Mouse (Mus musculus): Measurements from ENCODE around the gene Pim3. TPM values are rescaled to one million over a fixed set of nuclear protein-coding genes. Genes with fewer than 3 reads are reported as not detected.
"Not testable (repeated sequence)": the region's sequence is repeated elsewhere in the genome, so short reads cannot be mapped to it uniquely, and the experiment has no call there.

Pim3 gene
- total RNA-seq (2021), result 70.9 and 76.5 TPM in 2 replicates
- long read RNA-seq, experiment 1, transcript Pim3-201 (6 exons, 2,427 nt), result major isoform, 202 of 227 reads
- long read RNA-seq, experiment 1, partial matches to known transcripts, result 13 of 227 reads
- long read RNA-seq, experiment 1, other reads (novel, unspliced or antisense), result 12 of 227 reads
- long read RNA-seq, experiment 2, transcript Pim3-201 (6 exons, 2,427 nt), result major isoform, 159 of 179 reads
- long read RNA-seq, experiment 2, partial matches to known transcripts, result 18 of 179 reads
- long read RNA-seq, experiment 2, other reads (novel, unspliced or antisense), result 2 of 179 reads

DNA sequence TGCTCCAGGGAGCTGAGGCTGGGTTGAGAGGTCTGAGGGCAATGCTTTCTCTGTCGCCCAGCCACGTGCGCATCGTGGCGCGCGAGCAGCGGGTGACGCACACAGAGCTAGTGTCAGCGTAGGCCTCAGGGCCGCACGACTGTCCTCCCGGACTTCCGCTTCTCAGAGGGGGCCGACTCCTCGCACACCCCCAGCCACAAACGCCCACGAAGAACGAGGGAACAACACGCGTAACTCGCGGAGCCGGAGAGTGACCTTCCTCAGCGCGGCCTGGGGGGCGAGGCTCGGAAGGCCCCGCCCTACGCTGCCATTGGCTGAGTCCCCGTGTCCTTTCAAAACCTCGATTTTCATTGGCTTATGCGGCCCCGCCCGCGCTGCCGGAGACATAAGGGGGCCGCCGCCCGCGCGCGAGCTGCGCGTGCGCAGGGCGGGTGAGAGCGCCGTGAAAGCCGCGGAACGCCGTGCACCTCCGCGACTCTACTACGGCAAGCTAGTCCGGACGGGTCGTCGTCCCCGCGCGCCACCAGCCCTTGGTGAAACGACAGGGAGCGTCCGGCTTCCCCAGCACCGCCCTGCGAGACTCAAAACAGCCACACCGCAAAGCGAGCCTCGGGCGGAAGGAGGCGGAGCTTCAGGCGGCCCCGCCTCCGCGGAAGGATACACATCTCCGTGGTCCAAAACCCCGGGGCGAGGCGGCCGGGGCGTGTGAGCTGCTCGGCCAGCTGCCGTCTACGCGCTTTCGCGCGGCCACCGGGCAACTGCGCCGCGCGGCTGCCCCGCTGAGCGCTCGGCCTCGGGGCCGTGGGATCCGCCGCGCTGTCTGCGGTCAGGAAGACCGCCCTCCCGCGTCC lies at the start of gene Pim3:
Gene Pim3, plus strand, starts transcription at position 415 of the 851 bp plus-strand sequence.
- DNase-seq, result peak; percentile 98

DNA sequence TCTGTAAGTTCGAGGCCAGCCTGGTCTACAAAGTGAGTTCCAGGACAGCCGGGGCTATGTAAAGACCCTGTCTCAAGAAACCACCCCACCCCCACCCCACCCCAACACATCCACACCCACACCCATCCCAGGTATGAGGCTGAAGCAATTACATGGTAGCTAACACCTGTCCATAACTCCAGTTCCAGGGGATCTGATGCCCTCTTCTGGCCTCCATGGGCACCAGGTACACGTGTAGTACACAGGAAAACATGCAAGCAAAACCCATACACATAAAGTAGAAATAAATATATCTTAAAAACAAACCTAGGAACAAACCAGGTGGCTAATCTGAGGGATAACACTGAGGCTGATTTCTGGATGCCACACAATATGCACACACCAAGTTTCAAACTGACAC lies 48.7 kb upstream of the Pim3 start:
- DNase-seq, result no peak

DNA sequence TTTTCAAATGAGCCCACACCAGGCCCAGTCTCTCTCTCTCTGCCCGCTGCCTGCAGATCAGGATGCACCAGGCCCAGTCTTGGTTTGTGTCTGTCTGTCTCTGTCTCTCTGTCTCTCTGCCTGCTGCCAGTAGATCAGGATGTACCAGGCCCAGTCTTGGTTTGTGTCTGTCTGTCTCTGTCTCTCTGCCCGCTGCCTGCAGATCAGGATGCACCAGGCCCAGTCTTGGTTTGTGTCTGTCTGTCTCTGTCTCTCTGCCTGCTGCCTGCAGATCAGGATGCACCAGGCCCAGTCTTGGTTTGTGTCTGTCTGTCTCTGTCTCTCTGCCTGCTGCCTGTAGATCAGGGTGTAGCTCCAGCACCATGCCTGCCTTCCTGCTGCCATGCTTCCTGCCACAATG lies 48.1 kb upstream of the Pim3 start:
- not testable (repeated sequence) for DNase-seq

DNA sequence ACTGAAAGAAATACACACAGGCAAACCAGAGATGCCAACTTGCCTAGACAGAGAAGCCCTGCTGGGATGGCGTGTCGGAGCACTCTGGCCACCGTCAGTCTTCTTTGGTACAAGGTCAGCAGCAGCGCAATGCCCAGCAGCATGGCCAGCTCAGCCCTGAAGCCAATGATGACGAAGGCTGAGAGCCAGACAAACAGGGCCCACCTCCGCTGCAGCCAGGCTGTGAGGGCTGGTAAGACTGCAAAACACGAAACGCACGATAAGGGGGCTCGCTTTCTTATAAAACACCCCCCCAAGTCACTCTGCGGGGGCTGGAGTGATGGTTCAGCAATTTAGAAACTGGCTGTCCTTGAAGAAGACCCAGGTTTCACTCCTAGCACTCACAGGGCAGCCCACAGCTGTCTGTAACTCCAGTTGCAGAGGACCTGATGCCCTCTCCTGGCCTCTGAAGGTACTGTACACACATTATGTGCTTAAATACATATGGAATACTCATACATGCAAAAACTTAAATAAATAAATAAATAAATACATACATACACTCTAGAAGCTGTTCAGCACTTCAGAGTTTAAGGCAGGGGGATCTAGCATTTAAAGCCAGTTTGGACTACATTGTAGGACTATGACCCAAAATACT lies 47.5 kb upstream of the Pim3 start:
- peak; percentile 52 for DNase-seq

DNA sequence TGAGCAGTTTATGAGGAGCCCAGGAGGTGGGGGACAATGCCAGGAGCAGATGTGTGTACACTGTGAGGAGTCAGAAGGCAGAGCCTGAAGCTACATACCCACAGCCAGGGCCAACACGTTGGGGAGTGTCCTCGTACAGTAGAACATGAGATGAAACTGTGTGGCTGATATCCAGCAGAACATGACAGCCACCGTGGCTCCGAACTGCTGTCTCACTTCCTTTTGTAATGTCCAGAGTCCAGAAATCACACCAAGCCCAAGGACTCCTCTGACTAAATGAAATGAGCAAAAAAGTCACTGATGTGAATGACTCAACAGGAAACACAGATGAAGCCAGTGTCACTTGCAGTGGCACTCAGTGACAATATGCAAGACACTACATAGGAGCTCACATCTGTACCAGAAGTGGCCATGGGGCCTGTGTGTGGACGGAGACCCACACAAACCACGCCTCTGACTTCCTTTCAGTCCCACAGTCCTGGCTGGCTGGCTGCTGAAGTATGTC lies 46.7 kb upstream of the Pim3 start:
- peak; percentile 32 for DNase-seq

DNA sequence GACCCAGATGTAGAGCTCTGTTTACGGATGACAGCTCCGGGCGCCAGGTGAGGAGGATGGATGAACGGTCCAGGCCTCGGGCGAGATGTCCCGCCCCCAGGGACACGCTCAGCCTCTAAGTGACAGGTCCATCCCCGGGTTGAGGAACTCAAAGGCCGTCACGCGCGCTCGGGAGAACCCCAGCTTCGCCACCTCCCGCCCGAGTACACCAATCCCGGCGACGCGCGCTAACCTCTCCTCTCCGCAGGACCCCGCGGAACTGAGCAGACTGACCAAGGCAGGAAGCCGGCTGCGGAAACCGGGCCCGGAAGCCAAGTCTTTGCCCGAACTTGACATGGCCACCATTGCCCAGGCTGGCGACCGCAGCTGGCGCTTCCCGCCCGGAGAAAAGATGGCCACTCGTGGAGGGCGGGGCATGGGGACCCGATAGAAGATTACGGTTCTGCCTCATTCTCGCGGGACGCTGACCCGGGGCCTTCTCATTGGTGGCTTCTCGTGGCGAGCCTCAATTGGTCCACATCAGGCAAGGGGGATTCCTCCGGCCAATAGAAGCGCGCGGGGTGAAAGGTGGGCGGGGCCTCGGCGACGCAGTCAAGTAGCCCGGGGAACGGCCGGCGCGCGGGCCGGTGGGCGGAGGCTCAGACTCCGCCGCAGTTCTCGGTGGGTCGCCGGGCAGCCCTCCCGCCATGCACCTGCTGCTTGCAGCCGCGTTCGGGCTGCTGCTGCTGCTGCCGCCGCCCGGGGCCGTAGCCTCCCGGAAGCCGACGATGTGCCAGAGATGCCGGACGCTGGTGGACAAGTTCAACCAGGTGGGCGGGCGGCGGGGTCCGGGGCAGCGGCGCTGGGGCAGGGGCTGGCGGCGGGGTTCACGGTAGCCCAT lies 42.7 kb upstream of the Pim3 start, which contains the start of the genes Alg12 and Creld2:
Gene Alg12, minus strand, starts transcription at position 293 of the 880 bp plus-strand sequence.
Gene Creld2, plus strand, starts transcription at position 621 of the 880 bp plus-strand sequence.
- peak; percentile 100 for DNase-seq

DNA sequence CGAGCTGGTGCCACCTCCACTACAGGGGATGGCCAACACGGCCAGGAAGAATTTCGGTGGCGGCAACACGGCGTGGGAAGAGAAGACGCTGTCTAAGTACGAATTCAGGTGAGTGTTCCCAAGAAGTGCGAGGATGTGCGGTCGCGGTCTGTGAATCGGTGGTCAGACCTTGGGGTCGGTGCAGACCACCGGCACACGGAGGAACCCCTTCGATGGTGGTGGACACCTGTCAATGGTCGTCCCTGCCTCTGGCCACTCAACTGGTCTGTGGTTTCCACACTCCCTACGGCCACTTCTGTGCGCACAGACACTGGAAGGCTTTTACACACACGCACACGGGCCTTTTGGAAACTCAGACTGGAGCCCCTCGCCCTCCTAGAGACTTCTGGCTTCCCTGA lies 42.1 kb upstream of the Pim3 start:
- DNase-seq, result no peak

DNA sequence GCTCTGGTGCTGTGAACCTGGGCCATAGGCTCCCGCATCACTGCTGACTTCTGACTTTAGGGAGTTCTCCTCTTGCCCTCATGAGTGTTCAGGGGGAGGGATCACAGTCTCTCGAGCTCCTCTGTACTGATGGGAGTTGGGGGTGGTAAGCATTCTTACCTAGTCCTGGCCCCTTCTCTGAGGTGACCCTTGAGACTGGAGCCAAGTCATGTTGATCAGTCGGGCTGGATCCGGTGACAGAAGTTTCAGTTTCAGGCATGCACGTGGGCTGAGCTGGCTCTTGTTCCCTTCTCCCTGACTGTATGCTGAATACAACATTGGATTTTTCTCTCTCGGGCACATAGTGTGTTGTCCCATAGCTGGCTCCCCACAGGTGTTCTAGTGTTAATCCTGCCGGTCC lies 40.6 kb upstream of the Pim3 start:
- DNase-seq, result no peak

DNA sequence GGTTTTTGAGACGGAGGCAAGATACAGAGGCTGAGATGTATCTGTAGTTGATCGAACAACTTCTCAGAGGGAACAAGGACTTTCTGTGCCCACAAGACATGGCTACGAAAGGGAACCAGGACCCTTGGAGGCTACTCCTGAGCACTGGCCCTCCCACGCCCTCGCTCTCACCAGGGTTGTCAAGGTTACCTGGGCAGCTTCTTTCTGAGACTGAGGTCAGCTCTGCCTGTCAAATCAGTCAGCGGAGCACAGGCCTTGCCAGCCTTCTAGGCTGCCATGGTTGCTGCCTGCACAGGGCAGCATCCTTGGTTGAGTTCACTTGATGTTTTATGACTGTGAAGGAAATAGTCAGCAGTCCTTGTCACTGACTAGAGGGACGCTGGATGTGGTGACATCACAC lies 39.5 kb upstream of the Pim3 start:
- no peak for DNase-seq

DNA sequence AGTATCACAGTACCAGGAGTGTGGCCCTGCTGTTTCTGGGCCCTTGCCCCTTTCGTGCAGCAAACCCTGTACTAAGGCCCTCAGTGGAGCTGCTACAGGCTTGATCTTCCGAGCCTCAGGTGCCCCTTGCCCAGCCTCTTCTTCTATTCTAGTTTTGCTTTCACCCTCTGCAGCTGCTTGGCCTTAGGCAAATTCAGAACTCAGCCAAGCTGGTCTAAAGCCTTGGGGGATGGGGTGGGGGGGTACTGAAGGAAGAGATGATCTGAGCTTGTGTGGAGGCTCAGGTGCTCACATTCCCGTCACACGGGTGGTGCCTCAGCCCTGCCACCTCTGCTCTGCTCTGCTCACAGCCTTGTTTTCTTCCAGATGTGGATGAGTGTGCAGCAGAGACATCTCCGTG lies 38.6 kb upstream of the Pim3 start:
- DNase-seq, result no peak

DNA sequence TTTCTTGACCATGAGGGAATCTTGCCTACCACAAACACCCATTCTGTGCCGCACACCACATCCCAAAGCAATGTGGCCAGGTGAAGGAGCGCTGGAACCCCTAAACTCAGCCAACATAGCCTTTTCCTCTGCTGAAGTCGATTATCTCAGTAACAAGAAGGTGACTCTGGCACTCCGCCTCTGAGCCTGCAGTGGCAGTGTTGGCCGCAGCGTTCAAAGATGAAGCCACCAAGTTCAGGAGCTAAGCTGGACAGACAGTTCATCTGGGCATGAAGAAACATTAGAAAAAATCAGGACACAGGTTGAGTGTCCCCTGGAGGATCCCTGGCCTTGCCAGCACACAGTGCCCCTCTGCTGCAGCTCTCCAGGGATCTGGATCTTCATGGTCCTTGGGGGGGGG lies 34.5 kb upstream of the Pim3 start:
- no peak for DNase-seq

DNA sequence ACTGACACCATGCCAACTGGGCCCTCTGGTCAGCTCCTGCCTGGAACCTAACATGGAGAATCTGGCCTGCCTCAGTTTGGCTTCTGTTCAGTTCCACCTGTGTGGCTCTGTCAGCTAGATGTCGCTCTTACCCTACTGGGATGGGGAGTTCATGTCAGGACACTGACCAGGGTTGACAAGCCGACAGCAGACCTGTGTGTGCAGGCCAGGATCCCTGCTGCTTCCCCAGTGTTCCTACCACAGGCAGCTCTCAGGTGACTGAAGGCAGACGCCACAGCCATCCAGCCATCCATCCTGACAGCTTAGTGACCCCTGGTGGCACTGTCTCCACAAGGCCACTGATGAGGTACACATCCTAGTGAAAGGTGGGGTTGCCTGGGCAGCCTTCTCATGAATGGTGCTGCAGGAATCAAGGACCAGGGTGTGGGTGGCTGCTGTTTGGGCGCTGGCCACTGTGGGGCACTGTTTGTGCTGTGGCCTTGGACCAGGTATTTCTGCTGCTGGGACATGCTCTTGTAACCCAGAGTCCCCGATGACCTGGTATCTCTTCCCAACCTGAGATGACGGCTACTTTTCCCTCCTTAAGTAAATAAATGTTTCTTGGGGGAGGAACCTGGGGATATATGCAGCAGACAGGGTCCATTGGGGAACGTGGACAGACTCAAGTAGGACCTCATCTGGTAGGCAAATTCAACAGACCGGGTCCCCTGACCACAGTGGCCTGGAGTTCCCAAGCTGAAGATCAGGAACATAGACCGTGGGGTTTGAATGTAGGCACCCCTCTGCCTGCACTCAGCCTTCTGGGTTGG lies 33.8 kb upstream of the Pim3 start:
- peak; percentile 77 for DNase-seq

DNA sequence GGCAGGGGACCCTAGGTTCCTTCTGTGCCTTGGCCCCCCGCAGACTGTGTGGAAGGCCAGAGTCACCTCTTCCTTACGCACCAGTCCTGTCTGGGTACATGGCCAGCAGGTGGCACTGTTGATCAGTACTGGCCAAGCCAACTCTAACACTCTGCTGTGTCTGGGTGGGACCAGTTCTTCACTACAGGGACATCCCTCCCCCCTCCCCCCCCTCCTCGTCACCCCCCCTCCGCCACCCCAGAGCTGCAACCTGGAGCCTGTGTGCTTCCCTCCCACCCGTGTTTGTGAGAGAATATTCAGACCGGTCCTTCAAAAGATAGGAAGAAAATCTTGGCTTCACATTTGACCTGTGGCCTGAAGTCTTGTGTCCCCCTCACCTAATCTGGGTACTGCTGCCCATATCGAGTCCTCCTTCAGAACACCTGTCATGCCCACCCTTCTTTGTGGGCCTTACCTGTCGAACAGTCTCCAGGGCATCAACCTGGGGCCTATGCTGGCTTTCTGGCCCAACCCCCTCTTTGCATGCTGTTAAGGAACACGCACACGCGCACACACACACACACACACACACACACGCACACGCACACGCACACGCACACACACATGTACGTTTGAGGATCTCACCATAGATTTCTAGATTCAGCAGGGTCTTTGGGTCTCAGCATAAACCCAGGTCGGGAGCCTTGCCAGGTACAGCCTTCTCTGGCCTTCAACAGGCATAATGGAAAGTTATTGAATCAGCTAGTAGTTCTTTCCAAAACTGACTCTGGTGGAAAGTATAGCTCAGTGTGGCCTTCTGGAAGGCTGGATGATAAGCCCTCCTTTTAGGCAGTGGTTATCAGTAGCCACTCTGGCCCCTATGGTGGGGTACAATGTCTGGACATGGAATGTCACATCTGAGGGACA lies 32.9 kb upstream of the Pim3 start:
- peak; percentile 93 for DNase-seq

DNA sequence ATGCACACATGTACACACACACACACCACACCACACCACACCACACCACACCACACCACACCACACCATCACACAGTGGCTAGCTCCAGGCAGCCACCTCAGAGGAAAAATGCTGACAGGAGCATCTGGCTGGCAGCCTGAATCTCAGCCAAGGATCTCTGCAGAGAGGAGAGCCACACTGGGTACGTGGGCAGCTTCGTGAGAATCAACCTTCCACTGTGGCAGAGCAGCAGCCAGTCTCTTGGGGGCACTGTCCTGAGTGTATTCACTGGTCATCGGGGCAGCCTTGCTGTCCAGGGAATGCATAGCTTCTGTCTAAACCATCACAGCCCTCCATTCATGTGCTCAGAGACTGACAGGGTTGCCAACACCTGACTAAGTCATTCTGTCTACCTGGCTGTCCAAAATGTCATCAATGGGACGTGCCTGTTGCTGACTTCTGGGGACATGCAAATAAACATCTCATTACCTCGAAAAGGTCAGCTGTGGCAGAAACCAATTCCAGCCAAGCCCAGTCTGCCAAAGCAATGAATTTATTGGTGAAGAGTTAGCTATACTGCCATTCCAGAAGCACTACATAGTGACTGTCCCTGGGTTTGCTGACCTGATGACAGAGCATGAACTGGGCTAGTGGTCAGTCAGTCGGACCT lies 32.1 kb upstream of the Pim3 start:
- peak; percentile 53 for DNase-seq

DNA sequence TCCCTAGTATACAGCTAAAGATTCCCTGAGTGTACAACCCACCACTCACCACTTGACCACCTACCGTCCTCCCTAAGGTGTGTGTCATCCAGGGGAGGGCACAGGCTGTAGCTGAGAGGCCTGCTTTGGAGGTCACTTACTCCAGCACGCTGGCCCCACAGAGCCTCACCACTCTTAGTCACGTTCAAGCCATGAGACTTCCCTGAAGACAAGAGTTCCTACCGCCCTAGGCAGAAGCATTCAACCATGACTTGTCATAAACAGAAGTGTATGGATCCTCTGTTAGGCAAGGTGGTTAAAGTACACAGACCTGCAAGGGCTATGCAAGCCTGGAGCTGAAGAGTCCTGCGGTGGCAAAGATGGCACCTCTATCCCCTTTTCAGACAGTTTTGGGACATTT lies 31.3 kb upstream of the Pim3 start:
- no peak for DNase-seq

DNA sequence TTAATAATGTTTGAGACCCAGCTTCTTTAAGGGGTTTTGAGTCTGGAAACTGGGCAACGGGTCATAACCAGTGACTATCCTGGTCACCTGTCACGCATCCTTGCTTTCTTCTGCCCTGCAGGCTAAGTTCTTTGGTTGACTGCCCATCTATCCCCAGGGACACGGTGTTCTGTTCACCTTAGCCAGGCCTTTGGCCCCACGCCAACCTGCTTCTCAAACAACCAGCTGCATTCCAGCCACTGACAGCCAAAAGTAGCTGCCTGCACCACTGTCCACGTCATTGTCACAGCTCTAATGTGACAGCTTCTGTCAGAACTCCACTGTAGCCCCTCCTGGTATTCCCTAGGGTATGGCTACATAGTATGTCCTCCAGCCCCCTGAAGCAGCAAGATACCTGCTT lies 30.5 kb upstream of the Pim3 start:
- DNase-seq, result peak; percentile 78

DNA sequence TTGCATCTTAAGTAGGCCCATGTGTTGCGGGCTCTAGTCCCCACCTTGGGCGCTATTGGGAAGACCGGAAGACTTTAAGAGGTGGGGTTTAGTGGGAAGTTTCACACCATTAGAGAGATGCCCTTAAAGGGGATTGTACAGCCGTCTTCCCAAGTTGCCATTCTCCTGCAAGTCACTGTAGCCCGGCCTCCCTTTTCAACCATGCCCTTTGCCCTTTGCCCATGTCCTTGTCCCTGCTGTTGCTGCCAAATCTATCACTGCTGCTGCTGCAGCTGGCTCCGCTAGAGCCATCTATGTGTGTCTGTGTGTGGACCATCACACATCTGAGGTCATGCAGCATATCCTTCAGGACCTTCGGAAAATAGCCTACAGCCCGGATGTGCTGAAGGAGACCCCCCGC lies 29.4 kb upstream of the Pim3 start:
- no peak for DNase-seq

DNA sequence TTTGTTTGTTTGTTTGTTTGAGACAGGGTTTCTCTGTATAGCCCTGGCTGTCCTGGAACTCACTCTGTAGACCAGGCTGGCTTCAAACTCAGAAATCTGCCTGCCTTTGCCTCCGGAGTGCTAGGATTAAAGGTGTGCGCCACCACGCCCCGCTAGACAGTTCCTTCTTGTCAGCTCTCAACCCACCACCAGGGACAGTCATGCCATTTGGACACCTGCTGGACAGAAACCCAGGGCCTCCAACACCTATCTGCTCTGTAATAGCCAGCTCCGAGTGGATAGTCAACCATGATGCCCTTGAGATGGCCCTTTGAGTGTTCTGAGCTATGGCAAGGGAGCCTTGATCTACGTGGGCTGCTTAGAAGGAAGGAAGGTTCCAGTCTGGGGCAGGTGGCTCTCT lies 26.0 kb upstream of the Pim3 start:
- DNase-seq, result no peak

DNA sequence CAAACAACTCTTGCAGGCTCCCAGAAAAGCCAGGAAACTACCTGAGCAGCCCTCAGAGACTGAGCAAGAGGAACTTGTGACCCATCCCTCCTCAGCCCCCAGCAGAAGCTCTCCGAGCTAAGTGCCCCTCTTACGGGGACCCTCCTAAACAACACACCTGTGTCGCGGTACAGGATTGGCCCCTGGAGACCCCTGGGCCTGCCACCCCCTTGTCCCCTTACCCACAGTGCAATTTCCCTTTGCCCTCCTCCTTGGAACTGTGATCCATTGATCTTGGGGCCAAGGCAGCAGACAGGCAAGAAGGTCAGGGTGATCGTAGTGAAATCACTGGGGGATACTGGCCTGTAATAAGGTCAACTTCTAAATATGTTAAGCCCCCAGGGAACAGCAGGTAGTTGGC lies 25.4 kb upstream of the Pim3 start:
- no peak for DNase-seq
